Mouse (Mus musculus) frontal cortex, adult (tissue): Measurements from ENCODE around the gene Twnk.
"Not testable (repeated sequence)": the region's sequence is repeated elsewhere in the genome, so short reads cannot be mapped to it uniquely, and the experiment has no call there.

ENCODE experiments used
- ATAC-seq: cut with Nextera tagmentation; 2 replicates; pipeline ENCODE4 v1.9.2; 2017; ENCODE audit warnings: mild to moderate bottlenecking, moderate library complexity, mixed read lengths; ENCODE audit not compliant: low TSS enrichment

The Twnk gene

GRCm38 (mm10) chr19:45025937-45026568 lies 20.6 kb downstream of the Twnk start:
- ATAC-seq: no peak

DNA sequence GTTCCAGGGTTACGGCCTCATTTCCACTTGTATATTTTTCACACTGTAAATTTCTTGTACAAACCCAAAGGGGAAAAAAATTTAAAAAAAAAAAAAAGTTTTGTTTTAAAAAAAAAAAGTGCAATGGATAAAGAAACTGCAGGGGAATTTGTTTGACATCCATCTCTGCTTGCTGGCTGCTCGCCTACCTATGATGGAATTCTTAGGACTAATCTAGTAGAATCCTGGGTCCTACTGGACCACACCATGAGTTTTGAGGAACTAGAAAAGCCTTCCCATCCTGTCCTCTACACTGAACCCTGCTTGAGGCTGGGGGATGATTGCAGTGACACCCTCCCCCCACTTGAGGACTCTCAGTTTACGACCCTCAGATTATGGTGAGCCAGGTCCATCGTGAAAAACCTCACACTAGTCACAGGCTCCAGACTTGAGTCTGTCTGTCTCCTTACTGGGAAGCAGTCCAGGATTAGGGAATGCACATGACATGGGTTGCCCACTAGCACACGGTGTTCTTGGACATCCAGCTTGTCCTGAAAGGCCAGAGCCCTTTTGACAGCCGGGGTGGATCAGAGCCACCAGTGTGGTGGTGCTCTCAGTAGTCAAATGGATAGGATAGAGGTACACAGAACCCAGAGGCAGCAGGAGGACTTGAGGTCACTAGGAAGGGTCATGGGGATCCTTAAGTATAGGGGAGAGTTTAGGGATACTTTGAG lies 21.7 kb downstream of the Twnk start:
- no peak for ATAC-seq

DNA sequence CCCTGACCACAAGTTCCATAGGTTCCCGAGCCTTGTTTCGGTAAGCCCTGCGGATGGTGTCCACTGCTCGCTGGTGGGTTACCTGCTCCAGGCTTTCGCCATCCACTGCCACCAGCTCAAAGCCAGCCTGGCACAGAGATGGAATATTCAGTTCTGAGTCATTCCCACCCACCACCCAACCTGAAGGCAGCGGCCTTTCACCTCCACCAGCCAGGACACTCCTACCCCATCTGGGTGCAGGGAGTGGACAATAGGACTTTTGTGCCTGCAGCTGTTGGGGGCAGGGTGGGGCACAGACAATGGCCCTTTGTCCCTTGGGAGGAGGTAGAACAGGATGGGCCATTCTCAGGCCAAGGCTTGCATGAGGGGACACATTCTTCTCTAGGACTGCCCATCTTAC lies 22.4 kb downstream of the Twnk start:
- ATAC-seq: peak; percentile 32; the same call in 1 of the 2 replicates

DNA sequence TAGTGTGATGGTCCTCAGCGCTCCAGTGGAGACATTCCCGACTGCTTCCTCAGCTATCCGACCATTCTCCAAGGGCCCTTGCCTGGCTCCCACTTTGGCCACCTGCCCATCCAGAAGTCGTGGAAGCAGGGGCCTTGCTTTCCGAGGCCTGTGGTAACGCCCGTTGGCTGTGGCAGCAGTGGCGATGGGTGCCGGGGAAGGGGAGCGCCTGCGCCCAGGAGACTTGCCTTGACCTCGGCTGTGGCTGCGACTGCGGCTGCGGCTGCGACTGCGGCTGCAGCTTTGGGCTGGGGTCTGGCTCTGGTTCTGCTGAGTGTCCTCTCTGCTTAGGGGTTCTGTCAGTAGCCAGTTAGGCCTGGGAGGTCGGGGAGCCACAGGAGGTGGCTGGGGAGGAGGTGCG lies 23.3 kb downstream of the Twnk start:
- no peak for ATAC-seq

DNA sequence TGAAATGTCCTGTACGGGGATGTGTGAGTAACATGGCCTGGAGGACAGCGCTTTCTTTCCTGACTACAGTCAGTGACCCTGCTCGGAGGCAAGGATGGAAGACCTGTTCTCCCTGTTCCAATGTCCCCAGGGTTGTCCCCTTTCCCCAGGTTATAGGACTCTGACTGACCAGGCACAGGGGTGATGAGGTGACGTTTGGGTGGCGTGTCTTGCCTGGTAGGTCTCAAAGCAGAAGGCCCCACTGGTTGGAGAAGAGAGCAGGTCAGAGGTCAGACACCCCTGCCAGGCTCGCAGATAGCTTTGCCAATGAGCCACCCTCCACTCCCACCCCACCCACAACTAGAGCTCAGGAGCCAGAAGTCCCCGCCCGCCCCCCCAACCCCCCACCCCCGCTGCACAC lies 24.1 kb downstream of the Twnk start:
- no peak for ATAC-seq

GRCm38 (mm10) chr19:45030111-45030510 lies 24.6 kb downstream of the Twnk start:
- ATAC-seq: no peak

DNA sequence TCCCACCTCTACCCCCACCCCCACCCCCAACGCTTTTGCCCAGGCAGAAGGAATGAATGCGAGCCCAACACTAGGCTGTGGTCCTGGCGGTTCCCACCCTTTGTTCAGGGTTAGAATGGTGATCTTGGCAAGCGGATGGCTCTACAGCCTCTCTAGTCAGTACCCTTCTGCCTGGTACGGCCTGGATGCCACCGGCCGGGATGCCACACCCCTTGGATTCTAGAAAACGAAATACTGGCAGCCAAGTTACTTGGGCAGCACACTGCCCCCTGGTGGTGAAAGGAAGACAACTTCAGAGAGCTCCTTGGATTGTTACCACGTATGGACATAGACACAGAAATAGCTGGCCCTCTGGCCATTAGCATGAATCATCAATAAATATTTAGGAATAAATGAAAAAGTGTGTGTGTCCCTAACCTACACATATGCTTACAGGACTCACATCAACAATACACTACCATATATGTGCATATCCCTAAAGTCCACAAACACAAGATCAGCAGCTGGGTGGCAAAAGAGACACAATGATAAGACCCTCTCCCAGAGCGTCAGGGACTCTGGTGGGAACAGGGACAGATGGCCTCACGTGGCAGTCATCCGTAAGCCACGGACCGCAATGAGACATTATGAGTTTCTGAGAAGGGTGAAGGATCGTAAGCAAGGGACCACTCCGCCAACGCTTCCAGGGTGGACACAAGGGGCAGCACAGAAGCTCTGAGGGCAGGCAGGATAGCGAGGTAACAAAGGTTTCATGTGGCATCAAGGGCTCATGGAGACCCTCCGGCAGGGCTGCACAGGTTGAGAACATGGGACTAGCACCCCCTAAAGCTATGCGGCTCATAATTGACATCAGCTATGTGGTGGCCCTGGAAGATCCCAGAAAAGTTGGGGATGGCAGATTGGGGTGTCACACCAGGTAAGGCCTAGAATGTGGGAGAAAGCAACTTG lies 25.6 kb downstream of the Twnk start:
- peak; percentile 40 for ATAC-seq

DNA sequence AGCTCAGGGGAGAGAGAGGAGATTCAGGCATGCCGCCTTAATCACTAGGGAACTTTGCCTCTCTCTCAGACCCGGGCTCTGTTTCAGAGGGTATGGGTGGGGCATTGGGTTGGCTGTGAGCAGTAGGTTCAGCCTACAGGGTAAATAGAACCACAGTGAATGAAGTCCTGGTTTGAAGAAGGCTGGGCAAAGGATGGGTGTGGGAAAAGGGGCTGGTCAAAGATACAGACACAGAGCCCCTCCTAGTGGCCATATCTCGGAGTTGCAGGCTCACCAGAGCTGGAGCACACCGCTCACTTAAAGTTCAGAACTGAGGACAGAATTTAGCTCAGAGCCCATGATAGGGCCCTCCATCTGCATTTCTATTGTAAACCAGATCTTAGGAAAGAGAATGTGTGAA lies 26.3 kb downstream of the Twnk start:
- peak; percentile 60 for ATAC-seq

GRCm38 (mm10) chr19:45032570-45033332 lies 27.3 kb downstream of the Twnk start:
- no peak for ATAC-seq

DNA sequence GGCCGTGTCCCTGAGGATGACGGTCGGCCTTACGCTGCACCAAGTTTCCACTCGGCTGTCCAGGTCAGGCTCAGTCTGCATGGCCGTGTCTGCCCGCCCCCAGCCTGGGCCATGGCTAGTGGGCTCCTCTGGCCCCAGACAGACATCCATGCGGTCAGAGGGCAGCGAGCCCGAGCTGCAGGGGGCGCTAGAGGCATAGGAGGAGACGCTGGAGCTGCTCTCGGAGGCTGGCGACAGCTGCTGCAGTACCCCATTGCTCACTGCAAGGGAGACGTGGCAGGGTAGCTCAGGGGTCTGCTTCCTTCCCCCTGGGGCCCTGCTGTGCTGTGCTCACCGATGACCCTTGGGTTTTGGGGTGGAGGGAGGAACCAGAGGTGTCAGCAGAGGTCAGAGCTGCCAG lies 31.4 kb downstream of the Twnk start:
- ATAC-seq: no peak

DNA sequence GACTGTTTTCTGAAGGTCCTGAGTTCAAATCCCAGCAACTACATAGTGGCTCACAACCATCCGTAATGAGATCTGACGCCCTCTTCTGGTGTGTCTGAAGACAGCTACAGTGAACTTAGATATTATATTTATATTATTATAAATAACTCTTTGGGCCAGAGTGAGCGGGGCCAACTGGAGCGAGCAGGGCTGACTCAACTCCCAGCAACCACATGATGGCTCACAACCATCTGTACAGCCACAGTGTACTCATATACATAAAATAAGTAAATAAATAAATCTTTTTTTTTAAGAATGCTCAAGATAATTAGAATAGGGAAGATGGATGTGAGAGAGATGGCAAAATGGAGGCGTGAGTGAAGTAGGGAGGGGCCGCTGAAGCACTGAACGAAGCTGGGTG lies 32.7 kb downstream of the Twnk start:
- ATAC-seq: not testable (repeated sequence)

GRCm38 (mm10) chr19:45040214-45040613 lies 34.8 kb downstream of the Twnk start:
- ATAC-seq: no peak

- no peak for ATAC-seq
Measured at GRCm38 (mm10) chr19:45044389-45044927, 39.0 kb downstream of the Twnk start.

- no peak for ATAC-seq
Measured at GRCm38 (mm10) chr19:45045236-45045635, 39.8 kb downstream of the Twnk start.

- no peak for ATAC-seq
Measured at GRCm38 (mm10) chr19:45045651-45046050, 40.2 kb downstream of the Twnk start, which contains the start of gene Pdzd7. Pdzd7 (minus strand) TSS chr19:45045717.

DNA sequence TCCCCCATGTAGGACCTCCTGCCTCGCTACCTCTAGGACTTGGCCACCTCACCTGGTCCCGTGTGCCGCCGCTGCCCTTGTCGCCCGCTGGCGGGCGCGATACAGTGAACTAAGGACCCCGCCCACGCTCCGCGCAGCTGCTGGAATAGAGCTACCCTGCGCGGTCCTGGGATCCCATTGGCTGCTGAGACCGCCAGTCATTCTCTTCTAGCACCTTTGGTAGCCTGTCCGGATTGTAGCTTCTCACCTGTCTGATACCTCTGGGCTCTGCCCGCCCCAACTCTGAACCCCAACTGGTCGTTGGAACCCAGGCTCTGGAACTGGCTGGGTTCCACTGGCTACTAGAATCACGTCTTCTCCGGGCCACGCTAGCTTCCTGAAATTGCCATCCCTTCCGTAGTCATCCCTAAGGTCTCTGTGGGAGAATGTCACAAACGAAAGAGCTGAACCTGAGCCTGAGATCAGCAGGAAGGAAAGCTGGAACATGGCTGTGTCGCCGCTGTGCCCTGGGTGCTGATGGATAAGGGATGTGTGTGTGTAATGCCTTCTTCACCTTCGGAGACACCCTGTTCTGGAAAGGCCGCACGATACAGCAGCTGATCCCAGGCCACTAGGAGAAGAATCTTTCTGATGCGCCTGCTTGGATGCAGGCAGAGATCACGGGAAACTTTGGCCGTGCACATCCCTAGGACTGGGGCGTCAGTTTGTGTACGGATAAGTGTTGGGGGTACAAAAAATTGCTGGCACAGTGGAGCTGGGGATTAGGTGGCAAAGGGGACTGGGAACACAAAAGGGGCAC lies 41.3 kb downstream of the Twnk start:
- ATAC-seq: peak; percentile 17

DNA sequence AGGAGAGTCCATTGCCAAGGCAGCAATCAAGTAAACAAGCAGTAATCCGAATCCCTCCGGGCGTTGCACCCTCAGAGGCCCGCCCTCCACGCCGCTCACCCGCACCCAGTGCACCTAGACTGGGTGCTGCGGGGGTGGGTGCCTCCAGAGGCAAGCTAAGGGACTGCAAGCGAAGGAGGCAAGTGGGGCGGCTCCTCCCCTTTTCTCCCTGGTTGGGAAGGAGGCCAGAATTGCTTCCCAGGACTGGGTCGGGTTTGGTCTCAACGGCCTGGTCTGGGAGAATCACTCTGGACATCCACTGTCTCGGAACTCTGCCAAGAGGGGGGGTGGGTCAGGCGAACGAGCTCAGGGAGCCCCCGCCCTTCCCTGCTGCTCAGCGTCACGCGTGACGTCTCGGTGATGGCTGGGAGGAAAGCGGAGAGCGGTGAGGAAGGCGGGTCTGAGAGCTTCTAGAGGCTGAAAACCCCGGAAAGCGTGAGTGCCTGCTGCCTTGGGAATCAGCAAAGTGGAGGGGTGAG lies 42.0 kb downstream of the Twnk start, which contains the start of gene Sfxn3:
Sfxn3 (plus strand) TSS at position 87 of the 518 bp plus-strand sequence.
- ATAC-seq: peak; percentile 75

DNA sequence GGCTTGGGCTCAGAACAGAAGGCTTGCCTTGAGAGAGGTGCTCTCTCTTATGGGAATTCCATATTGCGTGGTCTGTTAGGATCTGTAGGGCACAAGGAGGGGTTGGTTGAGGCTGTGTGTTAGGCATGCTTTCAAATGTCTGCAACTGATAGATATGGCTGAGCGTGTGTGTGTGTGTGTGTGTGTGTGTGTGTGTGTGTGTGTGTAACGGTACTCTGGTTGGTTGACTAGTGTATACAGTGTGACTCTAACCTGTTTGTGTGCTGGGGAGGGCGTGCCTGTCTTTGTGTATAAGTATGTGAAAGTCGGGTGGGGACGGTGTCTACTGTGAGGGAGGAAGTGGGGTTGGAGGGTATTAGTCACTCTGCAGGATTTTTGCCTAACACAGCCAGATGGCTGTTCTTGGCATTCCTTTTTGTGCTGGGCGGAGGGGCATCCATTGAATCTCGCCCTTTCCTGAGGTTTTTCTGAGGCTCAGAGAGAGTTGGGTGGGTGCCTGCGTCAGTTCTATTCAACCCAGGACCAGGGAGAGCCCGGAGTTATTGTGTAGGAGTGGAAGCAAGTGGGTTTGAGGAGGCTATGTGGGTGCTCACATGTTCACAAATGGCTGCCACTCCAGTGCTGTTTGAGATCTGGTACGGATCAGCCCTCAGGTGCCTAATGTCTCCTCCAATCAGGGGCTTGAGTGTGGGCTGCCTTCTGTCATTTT lies 42.6 kb downstream of the Twnk start:
- peak; percentile 56 for ATAC-seq

- ATAC-seq: no peak
Measured at GRCm38 (mm10) chr19:45048644-45049365, 43.3 kb downstream of the Twnk start.
